Mouse (Mus musculus): ENCODE data around the gene Zfp64. TPM values are rescaled to one million over a fixed set of nuclear protein-coding genes. Genes with fewer than 3 reads are reported as not detected.
"Not testable (repeated sequence)": the region's sequence is repeated elsewhere in the genome, so short reads cannot be mapped to it uniquely, and the experiment has no call there.

The Zfp64 gene
- polyA plus RNA-seq, 1 experiment from 2014 or later: 21.6 TPM

- in situ Hi-C loops (cut with MboI; ENCODE audit: low pct_unique_long_range_greater_than_20kb): loop anchor here (25.0 kb wide), 1 partner anchor 167 kb away; no protein-coding TSS in a partner anchor
- ATAC-seq: no peak
- CTCF ChIA-PET: no interaction called here
- DNase-seq (ENCODE audit: low read depth, low spot score): no peak
- TF ChIP-seq CTCF (IDR thresholded peaks at IDR 0.05): no peak
- POLR2A ChIA-PET: no interaction called here
- no peaks in the 10 kb centered on the region for H3K27me3 ChIP-seq
Observed at GRCm38 (mm10) chr2:168854777-168855176, 100.6 kb downstream of the Zfp64 start.

GRCm38 (mm10) chr2:168853869-168854268 is 101.5 kb downstream of the Zfp64 start:
- DNase-seq (ENCODE audit: low read depth, low spot score); H3K27me3 ChIP-seq; CTCF ChIA-PET; ATAC-seq; POLR2A ChIA-PET: not testable (repeated sequence)
- in situ Hi-C loops (cut with MboI; ENCODE audit: low pct_unique_long_range_greater_than_20kb): loop anchor here (25.0 kb wide), 1 partner anchor 167 kb away; no protein-coding TSS in a partner anchor

- ChIA-PET POLR2A (no interaction called here), CTCF (interaction anchor here (1.3 kb wide), 1 partner anchor 12 kb away, joined by 3 read pairs; no protein-coding TSS in a partner anchor)
- ATAC-seq (no peak), DNase-seq (ENCODE audit: low read depth, low spot score) (no peak)
- TF ChIP-seq CTCF (IDR thresholded peaks at IDR 0.05): no peak
- in situ Hi-C loops (cut with MboI; ENCODE audit: low pct_unique_long_range_greater_than_20kb): loop anchor here (25.0 kb wide), 1 partner anchor 164 kb away; no protein-coding TSS in a partner anchor
- H3K27me3 ChIP-seq: no peaks in the 10 kb centered on the region
Observed at GRCm38 (mm10) chr2:168851545-168851944, 103.8 kb downstream of the Zfp64 start.

GRCm38 (mm10) chr2:168848553-168848952 is 106.8 kb downstream of the Zfp64 start:
- POLR2A ChIA-PET: no interaction called here
- no peak for ATAC-seq
- CTCF ChIA-PET: no interaction called here

GRCm38 (mm10) chr2:168846180-168846720 is 109.1 kb downstream of the Zfp64 start:
- in situ Hi-C loops (cut with MboI; ENCODE audit: low pct_unique_long_range_greater_than_20kb): no loop called here
- ChIA-PET POLR2A (no interaction called here), CTCF (no interaction called here)
- DNase-seq (ENCODE audit: low read depth, low spot score) (no peak), ATAC-seq (no peak)
- H3K27me3 ChIP-seq: no peaks in the 10 kb centered on the region
- TF ChIP-seq CTCF (IDR thresholded peaks at IDR 0.05): no peak

More at GRCm38 (mm10) chr2:168848553-168848952, 106.8 kb downstream of the Zfp64 start:
- H3K27me3 ChIP-seq: no peaks in the 10 kb centered on the region
- TF ChIP-seq CTCF (IDR thresholded peaks at IDR 0.05): no peak
- DNase-seq (ENCODE audit: low read depth, low spot score): no peak
- in situ Hi-C loops (cut with MboI; ENCODE audit: low pct_unique_long_range_greater_than_20kb): no loop called here

Other genes with a start within 250 kb of the Zfp64 start
- gene Atp9a, start 213.2 kb downstream of the Zfp64 start, polyA plus RNA-seq (2021): 29.5 TPM
- not detected for gene Sall4, start 187.6 kb downstream of the Zfp64 start, polyA plus RNA-seq (2021)